Mouse (Mus musculus) thymus, adult 2 months (tissue): ENCODE data around the gene Lmln. TPM values are rescaled to one million over a fixed set of nuclear protein-coding genes. Genes with fewer than 3 reads are reported as not detected.
"Not testable (repeated sequence)": the region's sequence is repeated elsewhere in the genome, so short reads cannot be mapped to it uniquely, and the experiment has no call there.

ENCODE experiments used
- DNase-seq: peaks from one replicate; pipeline ENCODE4 v3.0.0; 2021
- H3K27ac ChIP-seq: fragments of 200-500 bp; 2 replicates; pipeline ENCODE4 v1.5.1; 2012; ENCODE audit warnings: low read length, control low read depth; ENCODE audit not compliant: control insufficient read depth, insufficient read depth
- H3K27me3 ChIP-seq: fragments of 200-500 bp; 2 replicates; pipeline ENCODE4 v1.6.1; 2012; ENCODE audit warnings: mild to moderate bottlenecking, low read length, moderate library complexity, mixed read lengths; ENCODE audit not compliant: control insufficient read depth, insufficient read depth
- H3K36me3 ChIP-seq: fragments of 200-500 bp; 2 replicates; pipeline ENCODE4 v1.6.1; 2012; ENCODE audit warnings: mild to moderate bottlenecking, low read length, moderate library complexity; ENCODE audit not compliant: control insufficient read depth, insufficient read depth
- H3K4me1 ChIP-seq: fragments of 200-500 bp; replicated peaks from 2 replicates; pipeline ENCODE4 v1.6.1; 2012; ENCODE audit warnings: low read length; ENCODE audit not compliant: control insufficient read depth, insufficient read depth
- H3K4me3 ChIP-seq: fragments of 200-500 bp; 2 replicates; pipeline ENCODE4 v1.5.1; 2012; ENCODE audit warnings: mild to moderate bottlenecking, low read length, control low read depth, moderate library complexity; ENCODE audit not compliant: control insufficient read depth, insufficient read depth
- CTCF ChIP-seq: fragments of 200-500 bp; IDR thresholded peaks from 2 replicates; pipeline ENCODE4 v1.5.1; 2012; ENCODE audit warnings: mild to moderate bottlenecking, control low read depth, low read length, moderate library complexity, borderline replicate concordance; ENCODE audit not compliant: control insufficient read depth, poor library complexity, insufficient read depth; ENCODE audit errors: extremely low read depth
- POLR2A ChIP-seq: fragments of 200-500 bp; IDR thresholded peaks from 2 replicates; pipeline ENCODE4 v1.6.1; 2012; ENCODE audit warnings: mild to moderate bottlenecking, low read length, control low read depth, moderate library complexity; ENCODE audit not compliant: control insufficient read depth, poor library complexity, insufficient read depth; ENCODE audit errors: extremely low read depth
- WGBS: fragments of 180-500 bp; shearing (Covaris S2); methylation state at CpG from one replicate; pipeline ENCODE4 v1.1.7; 2018; 5-methylcytosine and 5-hydroxymethylcytosine counted together
- polyA plus RNA-seq: library from polyadenylated mRNA; depleted of rRNA; stranded (reverse); fragments of >200 nt; gene quantifications from 2 replicates; pipeline ENCODE4 v1.2.3, GENCODE M21; 2012

Lmln gene
- polyA plus RNA-seq, 1 experiment = 2.2 TPM

DNA sequence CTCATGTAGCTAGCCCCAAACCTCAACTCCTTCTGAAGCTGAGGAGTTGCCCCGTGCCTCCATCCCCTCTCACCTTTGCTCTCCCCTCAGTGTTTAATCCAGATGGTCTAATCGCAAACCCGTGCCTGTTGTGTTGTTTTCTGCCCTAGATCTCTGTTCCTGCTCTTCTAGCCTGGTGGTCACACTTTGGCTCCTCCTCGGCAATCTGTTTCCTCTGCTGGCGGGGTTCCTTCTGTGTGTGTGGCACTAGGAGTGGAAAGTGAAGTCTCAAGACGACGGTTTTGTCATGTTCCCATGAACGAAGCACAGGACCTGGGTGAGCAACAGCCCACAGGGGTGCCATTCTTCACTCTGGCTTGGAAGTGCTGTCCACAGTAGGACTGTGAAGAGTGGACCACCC lies 61.1 kb downstream of the Lmln start:
- DNase-seq = no peak
- peaks cover 33% of the 10 kb centered on the region for H3K4me1 ChIP-seq
- WGBS = 19% methylated on average over 8 of the region's 8 CpGs
- H3K36me3 ChIP-seq = no peaks in the 10 kb centered on the region
- H3K27me3 ChIP-seq = no peaks in the 10 kb centered on the region; the same call in 1 of the 2 replicates
- no peak for TF ChIP-seq CTCF
- TF ChIP-seq POLR2A = no peak
- peak overlapping the region; percentile 48; the same call in 1 of the 2 replicates for H3K27ac ChIP-seq
- peak overlapping the region; percentile 22 for H3K4me3 ChIP-seq

DNA sequence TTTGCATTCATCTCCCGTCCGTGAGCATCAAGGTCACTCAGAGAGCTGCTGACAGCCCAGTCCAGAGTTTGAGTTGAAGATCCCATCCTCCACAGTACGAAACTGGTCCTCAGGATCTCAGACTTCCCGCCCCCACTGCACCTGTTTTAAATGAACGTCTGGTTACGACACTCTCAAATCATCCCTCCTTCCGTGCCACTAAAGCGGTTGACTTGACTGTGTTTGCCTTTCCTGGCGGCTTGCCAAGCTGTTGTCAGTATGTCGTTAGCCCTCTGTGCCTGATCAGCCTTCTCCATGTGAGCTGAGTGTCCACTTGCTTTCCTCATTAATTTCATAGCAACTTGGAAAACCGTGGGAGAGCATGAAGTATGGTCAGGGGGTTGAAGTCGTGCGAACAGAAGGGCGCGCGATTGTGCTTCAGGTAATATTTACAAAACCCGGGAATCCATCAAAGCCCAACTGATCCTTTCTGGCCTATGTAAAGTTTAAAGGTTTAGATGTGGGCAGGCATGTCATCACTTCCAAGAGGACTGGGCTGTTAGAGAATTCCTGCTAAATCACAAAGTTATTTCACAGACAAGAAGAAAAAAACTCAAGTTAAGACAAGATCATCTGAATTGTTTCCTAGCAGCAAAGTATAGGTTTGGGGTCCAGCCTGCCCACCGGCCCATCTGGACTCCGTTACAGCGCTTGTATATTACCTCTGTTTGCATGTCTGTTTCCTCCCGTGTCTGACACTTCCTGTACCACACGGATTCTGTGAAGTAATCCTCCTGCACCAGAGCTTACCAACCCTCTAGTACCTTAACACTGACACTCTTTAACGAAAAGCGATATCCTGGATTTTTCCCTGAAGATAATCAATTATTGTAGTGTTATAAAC lies 61.9 kb downstream of the Lmln start:
- H3K27me3 ChIP-seq = no peaks in the 10 kb centered on the region; the same call in 1 of the 2 replicates
- H3K4me1 ChIP-seq = peaks cover 28% of the 10 kb centered on the region
- peak overlapping the region; percentile 22 for H3K4me3 ChIP-seq
- 56% methylated on average over 24 of the region's 24 CpGs for WGBS
- peak; percentile 30 for DNase-seq
- H3K27ac ChIP-seq = peak overlapping the region; percentile 48; the same call in 1 of the 2 replicates
- TF ChIP-seq CTCF = no peak
- TF ChIP-seq POLR2A = no peak
- no peaks in the 10 kb centered on the region for H3K36me3 ChIP-seq

DNA sequence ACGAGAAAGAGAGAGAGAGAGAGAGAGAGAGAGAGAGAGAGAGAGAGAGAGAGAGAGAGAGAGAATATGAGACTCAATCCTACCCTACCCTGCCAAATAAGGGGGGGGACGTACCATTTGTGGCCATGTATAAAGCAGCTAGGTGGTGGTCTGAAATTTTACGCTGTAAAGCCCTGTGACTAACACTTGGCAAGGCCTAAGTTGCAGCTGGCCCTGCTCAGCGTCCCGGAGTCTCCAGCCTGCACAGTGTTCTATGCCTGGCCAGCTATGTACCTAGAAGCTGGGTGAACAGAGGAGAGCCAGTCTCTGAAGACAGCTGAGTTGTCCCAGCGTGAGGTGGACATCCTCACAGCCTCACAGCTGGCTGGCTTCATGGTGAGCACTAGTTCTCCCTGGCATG lies 64.7 kb downstream of the Lmln start:
- Histone ChIP-seq H3K4me1 (peaks cover 26% of the 10 kb centered on the region), H3K27ac (no peak overlapping the region), H3K36me3 (no peaks in the 10 kb centered on the region), H3K4me3 (no peak overlapping the region), H3K27me3 (no peaks in the 10 kb centered on the region)
- no peak for DNase-seq
- TF ChIP-seq POLR2A (no peak), CTCF (no peak)
- 92% methylated on average over 6 of the region's 6 CpGs for WGBS

DNA sequence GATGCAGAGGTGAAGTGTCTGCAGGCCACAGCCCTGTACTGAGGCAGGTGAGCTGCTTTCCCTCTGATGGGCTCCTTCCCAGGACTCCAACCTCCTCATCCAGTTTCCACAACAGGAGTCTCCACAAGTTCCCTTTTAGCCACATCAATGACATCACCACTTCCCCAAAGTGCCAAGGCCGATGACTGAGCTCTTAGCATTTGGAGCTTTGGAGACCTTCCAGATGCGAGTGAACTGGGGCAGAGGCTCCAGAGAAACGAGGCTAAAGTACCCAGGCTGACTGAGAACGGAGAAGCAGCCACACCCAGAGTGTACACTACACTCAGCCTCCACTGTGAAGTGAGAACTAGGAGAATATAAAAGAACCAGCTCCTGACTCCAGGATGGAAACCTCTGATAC lies 68.4 kb downstream of the Lmln start:
- no peak for DNase-seq
- 33% methylated on average over 4 of the region's 4 CpGs for WGBS
- TF ChIP-seq POLR2A = no peak
- no peak for TF ChIP-seq CTCF

DNA sequence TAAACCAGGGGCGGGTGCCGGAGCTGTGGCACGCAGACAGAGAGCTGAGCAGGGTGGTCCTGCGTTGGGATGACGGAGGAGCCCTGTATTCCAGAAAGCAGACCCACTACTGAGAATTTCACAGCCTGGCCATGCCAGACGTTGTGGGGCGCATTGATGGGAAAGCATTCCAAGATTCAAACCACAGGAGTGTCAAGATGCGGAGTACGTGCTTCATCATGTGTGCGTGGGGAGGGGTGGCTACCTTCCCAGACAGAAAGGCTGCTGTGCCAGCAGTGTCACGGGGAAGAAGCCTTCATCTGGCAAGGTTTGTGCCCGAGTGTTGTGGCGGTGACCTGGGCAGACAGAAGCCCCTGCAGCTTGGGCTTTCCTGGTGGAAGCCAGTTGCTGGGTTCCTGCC lies 70.9 kb downstream of the Lmln start:
- no peak for TF ChIP-seq CTCF
- no peak for TF ChIP-seq POLR2A
- Histone ChIP-seq H3K4me3 (no peak overlapping the region), H3K36me3 (no peaks in the 10 kb centered on the region), H3K27me3 (no peaks in the 10 kb centered on the region), H3K27ac (no peak overlapping the region), H3K4me1 (no peaks in the 10 kb centered on the region)
- 94% methylated on average over 13 of the region's 13 CpGs for WGBS
- no peak for DNase-seq

More for the DNA sequence above, 68.4 kb downstream of the Lmln start:
- H3K4me3 ChIP-seq = no peak overlapping the region
- no peaks in the 10 kb centered on the region for H3K4me1 ChIP-seq
- H3K36me3 ChIP-seq = no peaks in the 10 kb centered on the region
- no peaks in the 10 kb centered on the region for H3K27me3 ChIP-seq
- no peak overlapping the region for H3K27ac ChIP-seq

DNA sequence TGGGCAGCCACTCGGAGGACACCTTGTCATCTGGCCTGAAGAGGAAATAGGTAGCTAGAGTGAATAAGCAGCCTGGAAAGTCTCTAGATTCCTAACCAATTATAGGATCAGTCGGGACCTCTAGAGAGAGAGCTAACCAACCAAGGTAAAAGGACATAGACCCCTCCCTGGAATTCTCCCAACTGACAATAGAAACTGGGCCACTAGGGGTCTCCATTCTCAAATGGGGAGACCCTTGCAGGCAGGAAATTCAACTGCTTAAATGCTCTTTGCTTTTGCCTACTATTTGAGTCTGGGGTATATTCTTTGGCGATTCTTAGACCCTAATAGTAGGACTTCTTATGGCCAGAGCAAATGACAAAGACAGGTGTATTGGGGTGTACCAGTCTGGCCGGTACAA lies 72.8 kb downstream of the Lmln start:
- Histone ChIP-seq H3K36me3 (no peaks in the 10 kb centered on the region), H3K27me3 (no peaks in the 10 kb centered on the region), H3K27ac (no peak overlapping the region), H3K4me3 (no peak overlapping the region), H3K4me1 (no peaks in the 10 kb centered on the region)
- peak; percentile 8 for DNase-seq
- 87% methylated on average over 4 of the region's 4 CpGs for WGBS
- no peak for TF ChIP-seq POLR2A
- no peak for TF ChIP-seq CTCF

DNA sequence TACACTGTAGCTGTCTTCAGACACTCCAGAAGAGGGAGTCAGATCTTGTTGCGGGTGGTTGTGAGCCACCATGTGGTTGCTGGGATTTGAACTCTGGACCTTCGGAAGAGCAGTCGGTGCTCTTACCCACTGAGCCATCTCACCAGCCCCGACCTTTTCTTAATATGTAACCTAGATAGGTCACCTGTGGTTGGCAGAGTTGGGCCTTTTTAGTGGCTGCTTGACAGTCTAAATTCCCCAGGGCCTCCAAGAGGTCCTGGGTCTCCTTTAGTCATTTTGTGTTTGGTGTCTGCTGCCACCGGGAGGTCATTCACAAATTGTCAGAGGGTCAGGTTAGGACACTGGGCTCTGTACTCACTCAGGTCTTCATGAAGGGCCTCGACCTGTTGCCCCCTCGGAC lies 76.7 kb downstream of the Lmln start:
- not testable (repeated sequence) for H3K36me3 ChIP-seq, H3K27me3 ChIP-seq, H3K27ac ChIP-seq, DNase-seq, H3K4me1 ChIP-seq, H3K4me3 ChIP-seq
- WGBS = 88% methylated on average over 7 of the region's 7 CpGs
